Mouse (Mus musculus): Measurements from ENCODE around the gene Gdpgp1.

DNA sequence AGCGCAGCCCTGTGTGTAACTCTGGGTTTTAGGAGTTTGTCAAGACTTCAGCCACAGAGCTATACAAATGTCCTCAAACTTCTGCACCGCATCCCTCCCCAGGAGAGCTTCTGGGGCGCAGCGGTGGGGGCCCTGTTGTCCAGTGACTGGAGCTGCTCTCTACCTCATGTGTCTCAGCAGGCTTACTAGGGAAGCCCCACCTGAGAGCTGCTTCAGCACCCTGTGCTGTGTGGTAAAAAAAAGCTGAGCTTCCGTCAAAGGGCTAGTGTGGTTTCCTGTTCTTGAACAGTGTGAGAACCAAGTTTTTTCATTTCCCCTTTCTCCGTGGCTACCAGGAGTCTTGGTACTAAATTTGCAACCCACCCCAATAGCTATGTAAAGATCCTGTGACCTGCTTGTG lies 23.0 kb upstream of the Gdpgp1 start:
- TF ChIP-seq CTCF (IDR thresholded peaks at IDR 0.05; ENCODE audit: low read depth), result no peak
- TF ChIP-seq EP300 (IDR thresholded peaks at IDR 0.05; ENCODE audit: low read depth), result no peak
